Mouse (Mus musculus): Measurements from ENCODE around the gene Thap8.
"Not testable (repeated sequence)": the region's sequence is repeated elsewhere in the genome, so short reads cannot be mapped to it uniquely, and the experiment has no call there.

The Thap8 gene

DNA sequence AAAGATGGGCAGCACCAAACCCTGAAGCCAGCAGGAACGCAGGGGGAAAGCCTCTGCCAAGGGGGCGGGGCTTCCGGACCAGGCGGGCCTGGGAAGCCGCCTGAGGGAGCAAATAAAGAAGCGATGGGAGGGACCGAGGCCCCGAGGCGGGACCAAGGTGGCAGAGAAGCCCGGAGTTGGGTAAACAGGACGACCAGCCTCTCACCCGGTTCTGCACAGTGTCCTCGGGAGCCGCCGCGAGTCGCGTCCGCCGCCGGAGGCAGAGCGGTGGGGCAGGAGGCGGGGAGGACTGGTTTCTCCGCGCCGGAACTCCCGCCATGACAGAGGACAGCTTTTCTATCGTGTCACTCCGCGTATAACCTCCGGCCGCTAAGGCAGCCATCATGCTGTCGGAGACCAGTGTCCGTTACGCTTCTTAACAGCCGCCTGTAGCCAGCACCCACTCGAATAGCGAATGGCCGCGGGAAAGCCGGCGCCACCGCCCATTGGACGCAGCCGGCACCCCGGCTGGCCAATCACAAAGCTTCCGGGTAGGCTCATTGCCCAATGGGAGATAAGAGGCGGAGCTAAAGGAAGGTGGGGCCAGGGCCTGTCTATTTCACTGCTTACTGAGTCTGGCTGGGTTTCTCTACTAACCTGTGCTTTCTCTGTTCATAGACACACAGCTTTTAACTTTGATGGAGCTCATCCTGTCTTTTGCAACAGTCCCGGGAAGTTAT is at the start of gene Thap8, which contains the start of gene Wdr62:
Thap8 (plus strand) TSS at position 144 of the 719 bp plus-strand sequence.
Wdr62 (minus strand) TSS at position 469 of the 719 bp plus-strand sequence.
- DNase-seq (ENCODE audit: low read depth, low spot score), result peak; percentile 90

DNA sequence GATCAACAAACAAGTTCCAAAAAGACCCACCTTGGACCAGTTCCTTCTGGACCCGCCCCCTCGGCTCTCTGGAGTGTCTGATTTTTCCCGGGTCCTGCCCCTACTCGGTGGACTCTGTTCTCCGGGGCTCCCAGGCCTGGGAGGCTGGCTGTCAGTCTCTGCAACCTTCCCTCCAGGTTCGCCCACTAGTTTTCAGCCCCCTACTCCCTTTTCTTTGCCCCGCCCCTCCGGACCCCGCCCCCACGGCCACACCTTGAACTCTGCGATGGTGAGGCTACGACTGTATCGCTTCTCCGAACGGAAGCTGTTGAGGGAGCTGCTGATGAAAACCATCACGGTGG is 48.6 kb upstream of the Thap8 start:
- no peak for DNase-seq (ENCODE audit: low read depth, low spot score)

DNA sequence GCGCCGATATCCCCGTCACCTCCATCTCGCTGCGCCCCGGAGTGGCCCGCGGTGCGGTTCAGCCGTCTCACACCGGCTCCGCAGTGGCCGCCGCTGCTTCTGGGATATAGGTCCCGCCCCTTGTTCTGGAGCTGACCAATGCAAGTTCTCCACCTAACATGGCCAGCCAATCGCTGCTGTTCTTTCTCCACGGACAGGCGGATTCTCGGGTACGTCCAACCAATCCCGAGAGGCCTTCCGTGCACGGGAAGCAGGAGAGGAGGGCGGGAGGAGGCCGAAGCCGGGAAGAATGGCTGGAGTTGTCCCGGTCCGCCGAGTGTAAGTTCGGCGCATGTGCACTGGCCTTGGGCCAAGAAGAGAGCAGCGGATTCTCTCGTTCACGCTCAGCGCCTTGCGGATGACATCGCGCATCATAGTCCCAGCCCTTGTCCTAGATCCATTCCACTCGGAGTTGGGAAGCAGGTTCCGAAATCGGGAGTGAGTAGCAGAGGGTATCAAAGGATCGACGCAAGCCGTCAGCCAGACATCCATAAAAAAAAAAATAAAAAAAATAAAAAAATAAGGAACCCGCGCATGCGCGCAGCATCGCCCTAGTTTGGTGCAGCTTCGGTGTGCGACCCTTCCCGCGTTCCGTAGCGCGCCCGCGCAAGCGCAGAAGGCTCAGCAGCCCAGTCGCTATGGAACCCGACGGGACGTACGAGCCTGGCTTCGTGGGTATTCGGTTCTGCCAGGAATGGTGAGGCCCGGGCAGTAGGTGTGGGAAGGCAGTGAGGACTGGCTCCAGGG is 48.0 kb upstream of the Thap8 start, which contains the start of the genes Polr2i and Tbcb:
Polr2i (plus strand) TSS at position 280 of the 786 bp plus-strand sequence.
Tbcb (minus strand) TSS at position 604 of the 786 bp plus-strand sequence.
- DNase-seq (ENCODE audit: low read depth, low spot score), result peak; percentile 97

DNA sequence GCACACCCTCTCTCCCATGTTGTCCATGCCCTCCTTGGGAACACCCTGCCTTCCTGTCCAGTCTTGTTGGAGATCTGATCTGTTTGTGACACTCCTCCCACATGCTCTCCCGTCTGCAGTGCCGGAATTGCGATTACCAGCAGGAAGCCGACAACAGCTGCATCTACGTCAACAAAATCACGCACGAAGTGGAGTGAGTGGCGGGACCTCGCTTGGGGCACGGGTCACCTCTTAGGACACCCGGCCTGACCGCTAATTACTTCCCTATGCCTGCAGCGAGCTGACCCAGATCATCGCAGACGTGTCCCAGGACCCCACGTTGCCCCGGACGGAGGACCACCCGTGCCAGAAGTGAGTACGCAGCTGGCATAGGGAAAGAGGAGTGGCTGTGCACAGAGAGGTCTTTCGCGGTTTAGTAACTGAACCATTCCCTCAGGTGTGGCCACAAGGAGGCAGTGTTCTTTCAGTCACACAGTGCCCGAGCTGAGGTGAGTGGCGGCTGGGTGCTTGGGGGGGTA is 47.2 kb upstream of the Thap8 start:
- DNase-seq (ENCODE audit: low read depth, low spot score), result peak; percentile 46

DNA sequence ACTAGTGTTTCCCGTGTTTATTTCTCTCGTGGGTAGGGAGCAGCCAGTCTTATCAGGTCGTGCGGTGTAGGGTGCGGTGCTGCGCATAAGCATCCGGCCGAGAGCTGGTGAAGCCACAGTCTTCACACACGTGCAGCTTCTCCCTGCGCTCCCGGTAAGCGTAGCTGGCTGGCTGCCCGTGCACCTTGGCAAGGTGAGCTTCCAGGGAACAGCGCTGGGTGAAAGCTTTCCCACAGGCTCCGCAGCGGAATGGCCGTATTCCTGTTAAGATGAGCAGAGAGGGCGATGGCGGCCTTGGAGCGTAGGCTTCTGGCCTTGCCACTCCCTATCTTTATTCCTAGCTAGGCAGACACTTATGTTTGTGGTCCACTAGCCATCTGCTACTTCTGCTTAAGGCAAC is 46.5 kb upstream of the Thap8 start:
- no peak for DNase-seq (ENCODE audit: low read depth, low spot score)

DNA sequence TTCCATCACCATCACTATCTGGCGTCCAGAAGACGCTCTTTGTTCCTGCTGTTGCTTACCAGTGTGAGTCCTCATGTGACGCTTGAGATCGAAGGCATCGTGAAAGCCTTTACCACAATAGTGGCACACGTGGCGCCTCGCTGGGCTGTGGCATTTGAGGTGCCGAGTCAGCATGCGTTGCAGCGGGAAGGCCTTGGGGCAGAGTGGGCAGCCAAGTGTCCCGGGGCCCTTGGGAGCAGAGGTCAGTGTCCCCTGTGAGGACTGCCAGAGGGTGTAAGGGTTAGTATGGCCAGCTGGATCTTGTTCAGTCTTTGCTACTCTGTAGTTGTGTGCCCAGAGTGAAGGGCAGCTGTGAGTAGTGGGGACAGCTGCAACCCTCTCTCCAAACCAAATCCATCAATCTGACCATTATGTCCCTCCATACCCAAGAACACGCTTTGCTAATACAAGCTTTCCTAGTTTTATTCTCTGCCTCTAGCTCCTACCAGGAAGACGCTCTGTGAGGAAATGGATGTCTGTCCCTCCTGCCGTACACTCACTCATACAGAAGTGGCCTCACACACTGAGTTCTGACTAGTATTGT is 45.5 kb upstream of the Thap8 start:
- no peak for DNase-seq (ENCODE audit: low read depth, low spot score)

DNA sequence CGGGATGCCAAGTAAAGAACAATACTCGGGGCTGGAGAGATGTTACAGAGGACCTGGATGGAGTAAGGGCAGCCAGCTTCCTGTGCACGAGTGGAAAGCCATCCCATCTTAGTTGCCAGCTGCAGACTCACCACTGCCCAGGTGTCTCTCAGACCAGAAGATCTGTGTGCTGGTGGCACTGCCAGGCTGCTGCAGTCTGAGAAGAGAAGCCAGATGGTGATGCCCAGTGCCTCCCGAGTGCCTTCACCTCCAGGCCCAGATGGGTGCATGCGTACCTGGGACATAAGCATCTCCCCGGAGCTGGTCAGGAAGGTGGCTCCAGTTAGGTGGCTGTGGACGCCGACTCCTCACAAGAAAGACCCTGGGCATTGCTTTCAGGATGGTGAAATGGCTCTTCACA is 44.8 kb upstream of the Thap8 start:
- DNase-seq (ENCODE audit: low read depth, low spot score), result no peak

DNA sequence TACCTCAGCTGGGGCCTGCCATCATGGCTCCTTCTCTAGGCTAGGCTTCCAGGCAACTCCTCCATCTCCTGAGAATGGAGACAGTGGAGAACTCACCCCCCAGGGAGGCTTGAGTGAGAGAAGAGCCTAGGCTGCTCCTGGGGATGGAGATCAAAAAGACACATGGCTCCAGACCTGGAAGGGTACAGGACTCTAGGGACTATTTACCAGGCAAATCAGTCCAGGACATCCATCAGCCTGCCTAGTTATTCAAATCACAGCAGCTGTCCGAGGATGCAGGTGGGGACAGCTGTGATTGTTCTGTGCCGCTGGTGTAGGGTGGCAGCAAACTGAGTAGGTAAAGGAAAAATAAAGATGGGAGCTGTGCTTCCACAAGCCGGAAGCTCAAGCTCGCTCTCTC is 44.3 kb upstream of the Thap8 start, which contains the start of gene Ovol3:
Ovol3 (minus strand) TSS at position 101 of the 400 bp plus-strand sequence.
- no peak for DNase-seq (ENCODE audit: low read depth, low spot score)

DNA sequence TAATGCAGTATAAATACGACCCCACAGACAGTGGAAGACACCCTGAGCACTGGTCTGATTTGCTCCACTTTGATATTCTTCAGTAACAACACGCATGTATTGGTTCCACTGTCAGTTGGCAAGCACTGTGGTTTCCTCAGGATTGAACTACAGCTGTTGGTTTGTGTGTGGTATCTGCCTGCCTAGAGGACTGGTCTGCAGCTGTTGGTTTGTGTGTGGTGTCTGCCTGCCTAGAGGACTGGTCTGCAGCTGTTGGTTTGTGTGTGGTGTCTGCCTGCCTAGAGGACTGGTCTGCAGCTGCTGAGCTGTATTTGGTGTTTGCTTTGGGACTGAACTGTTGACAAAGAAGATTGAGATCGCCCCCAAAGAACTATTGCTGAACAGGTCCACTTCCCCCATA is 42.5 kb upstream of the Thap8 start:
- DNase-seq (ENCODE audit: low read depth, low spot score), result not testable (repeated sequence)

DNA sequence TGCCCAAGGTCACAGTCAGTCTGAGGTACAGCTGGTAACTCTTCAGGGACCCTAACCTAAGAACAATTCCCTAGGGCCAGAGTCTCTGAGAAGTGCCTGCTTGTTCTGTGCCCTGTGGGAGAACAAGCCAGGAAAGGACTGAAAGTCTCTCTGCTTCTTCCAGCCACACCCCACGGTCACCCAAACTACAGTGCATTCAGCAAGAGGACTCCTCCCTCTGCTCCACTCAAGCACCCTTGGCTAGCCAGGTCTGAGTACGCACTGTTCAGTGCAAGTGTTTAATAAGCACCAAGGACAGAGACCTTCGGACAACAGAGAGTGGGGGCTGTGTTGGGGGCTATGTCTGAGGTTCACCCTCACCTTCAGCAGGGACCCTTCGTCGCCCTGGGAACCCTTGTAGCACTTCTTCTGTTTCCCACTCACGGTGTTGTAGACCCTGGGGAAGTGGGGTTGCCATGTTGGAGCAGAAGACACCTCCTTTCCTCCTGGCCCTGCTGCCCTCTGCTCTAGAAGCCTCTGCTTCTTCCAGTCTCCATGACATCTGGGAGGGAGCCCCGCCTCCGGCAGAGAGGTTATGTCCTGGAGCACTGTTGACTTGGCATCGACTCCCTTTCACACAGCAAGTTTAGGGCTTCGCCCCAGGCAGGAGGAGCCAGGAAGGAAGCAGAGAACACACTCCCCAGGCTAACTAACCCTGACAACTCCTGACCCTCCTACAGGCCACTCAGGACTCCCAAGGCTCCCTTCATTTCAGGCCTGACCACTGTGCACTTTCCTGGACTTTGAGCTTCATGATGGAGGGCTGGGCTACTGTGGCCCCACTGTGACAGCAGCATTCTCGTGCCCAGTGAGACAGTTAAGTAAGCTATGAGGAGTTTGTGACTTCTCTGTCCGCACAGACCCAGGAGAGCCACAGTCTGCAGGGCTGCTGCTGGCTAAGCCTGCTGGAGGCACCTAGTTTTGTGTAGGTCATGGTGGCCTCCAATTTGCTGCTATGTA is 27.6 kb upstream of the Thap8 start:
- DNase-seq (ENCODE audit: low read depth, low spot score), result no peak

DNA sequence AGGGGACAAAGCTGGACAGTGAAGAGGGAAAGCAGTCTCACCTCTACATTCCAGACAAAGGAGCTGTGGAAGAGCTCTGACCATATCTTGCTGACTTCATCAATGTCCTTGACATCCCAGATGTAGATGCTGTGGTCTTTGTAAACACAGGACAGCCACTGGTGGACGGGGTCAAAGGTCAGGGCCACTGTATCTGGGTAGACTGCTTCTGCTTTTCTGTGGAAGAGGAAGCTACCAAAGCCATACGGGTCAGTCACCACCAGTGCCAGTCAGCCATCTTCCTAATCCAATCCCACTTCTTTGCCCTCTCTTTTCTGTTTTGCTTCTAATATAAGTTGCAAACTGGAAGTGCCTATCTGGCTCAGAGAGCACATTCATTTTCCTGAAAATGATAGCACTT is 14.9 kb upstream of the Thap8 start:
- no peak for DNase-seq (ENCODE audit: low read depth, low spot score)

DNA sequence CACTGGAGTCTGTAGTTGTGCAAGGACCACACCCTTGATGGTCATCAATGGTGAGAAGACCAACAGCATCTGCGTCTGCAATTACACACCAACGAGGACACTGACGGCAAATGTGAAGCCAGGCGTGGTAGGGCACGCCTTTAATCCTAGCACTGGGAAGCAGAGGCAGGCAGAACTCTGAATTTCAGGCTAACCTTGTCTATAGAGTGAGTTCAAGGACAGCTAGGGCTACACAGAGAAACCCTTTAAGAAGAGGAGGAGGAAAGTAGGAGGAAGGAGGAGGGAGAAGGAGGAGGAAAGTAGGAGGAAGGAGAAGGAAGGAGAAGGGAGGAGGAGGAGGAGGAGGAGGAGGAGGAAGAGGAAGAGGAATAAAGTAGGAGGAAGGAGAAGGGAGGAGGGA is 14.4 kb upstream of the Thap8 start:
- no peak for DNase-seq (ENCODE audit: low read depth, low spot score)

DNA sequence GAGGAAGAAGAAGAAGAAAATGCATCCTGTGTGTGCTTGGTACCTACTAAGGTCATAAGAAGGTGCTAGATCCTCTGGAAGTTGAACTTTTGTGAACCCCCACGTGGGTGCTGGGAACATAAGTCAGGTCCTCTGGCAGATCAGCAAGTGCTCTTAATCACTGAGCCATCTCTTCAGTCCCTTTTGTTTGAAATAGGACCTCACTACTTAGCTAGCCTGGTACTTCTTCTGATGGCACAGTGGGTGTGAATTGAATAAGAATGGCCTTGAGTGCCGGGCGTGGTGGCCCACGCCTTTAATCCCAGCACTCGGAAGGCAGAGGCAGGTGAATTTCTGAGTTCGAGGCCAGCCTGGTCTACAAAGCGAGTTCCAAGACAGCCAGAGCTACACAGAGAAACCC is 14.0 kb upstream of the Thap8 start:
- DNase-seq (ENCODE audit: low read depth, low spot score), result no peak

DNA sequence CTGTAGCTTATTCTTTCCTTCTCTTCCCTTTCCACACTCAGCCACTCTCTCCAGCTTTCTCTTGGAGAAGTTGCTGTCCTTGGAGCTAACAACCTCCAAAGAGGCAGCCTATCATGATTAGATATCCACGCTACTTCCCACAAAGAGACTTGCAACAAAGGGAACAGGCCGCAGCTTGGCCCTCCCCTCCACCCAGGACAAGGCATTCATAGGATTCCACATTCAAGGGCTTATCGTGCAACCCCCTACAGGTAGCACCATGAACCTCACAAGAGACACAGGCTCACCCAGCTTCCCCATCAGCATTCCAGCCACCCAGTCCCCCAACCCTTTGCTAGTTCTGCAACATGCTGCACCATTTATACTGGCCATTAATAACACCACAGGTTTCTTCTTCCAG is 13.1 kb upstream of the Thap8 start:
- DNase-seq (ENCODE audit: low read depth, low spot score), result no peak

DNA sequence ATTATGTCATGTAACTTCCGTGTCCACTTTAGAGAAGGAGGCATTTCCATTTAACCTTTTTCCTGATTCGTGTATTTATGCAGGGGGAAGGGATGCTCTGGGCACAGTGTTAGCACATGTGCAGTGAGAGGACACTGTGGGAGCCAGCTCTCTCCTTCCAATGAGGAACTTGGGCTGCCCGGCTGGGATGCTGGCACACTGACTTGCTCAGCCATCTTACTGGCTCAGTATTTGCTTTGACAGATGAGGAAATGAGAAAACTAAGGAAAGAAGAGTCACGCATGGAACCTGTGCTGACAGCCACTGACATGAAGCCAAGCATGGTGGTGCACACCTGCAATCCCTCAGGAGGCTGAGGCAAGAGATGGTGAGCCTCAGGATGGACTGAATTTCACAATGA is 10.3 kb upstream of the Thap8 start:
- no peak for DNase-seq (ENCODE audit: low read depth, low spot score)

DNA sequence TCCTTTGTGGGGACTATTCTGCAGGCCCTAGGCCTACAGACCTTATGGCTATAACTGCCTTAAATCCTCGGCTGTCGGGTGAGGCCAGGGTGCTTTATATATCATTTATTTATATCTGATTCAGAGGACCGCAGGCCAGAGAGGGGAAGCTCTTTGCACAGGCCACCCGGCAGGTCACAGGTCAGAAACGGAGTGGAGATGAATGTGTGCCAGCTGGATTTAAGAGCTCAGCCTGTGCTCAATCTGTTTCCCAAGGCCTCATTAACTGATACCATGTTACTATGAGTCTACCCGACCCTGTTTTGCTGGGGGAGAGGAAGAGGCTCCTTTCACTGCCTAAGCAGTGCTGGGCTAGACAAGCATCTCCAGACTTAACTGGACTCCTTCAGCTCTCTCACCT is 5.5 kb upstream of the Thap8 start:
- DNase-seq (ENCODE audit: low read depth, low spot score), result no peak

DNA sequence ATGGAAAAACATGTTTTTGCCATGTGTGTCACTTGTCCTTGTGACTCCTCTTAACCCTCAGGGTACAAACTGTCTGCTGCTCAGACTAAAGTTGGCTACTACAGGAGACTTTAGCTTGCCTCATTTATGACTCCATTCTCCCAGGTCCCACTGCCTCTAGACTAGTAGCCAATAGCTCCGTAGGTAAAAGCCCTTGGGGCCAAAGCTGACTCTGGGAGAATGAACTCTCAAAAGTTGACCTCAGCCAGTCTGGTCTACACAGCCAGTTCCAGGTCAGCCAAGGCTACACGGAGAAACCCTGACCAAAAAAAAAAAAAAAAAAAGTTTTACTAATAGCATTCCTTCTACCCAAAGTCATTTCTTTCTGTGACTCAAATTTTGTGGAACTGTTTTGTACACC is 983 bp upstream of the Thap8 start:
- no peak for DNase-seq (ENCODE audit: low read depth, low spot score)

DNA sequence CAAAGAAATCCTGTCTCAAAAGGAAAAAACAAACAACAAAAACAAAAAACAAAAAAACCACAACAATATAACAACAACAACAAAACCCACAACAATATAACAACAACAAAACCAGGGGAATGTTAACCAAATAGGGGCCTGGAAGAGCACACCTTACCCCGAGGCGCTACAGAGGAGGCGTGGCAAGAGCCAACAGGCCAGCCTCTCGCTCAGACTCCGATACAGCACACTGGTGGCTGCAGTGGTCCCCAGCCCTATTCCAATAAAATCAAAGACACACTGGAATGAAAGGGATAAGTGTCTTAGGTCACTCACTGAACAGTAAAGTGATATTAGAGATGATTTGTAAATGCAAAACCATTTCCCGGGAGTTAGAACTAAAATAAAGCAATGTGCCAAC is 358 bp upstream of the Thap8 start:
- no peak for DNase-seq (ENCODE audit: low read depth, low spot score)

DNA sequence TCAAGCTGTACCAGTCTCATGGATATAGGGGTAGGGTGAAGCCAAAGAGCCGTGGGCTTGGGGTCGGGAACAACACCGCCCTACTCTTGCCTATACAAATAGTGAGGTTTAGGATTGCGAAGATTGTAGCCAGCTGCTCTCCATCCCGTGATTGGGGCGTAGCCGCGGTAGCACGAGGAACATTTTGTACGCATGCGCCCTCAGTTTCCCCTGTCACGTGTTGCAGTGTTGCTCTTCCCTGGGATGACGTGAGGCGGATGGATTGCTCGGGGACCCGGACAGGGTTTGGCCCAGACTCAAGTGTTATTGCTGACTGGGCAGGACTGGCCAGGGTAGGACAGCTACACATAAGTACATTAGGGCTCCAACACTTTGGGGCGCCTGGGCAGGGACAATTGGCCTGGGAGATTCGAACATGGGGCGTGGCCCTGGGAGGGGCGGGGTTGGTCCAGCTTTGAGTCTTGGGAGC is 810 bp downstream of the Thap8 start:
- peak; percentile 73 for DNase-seq (ENCODE audit: low read depth, low spot score)

DNA sequence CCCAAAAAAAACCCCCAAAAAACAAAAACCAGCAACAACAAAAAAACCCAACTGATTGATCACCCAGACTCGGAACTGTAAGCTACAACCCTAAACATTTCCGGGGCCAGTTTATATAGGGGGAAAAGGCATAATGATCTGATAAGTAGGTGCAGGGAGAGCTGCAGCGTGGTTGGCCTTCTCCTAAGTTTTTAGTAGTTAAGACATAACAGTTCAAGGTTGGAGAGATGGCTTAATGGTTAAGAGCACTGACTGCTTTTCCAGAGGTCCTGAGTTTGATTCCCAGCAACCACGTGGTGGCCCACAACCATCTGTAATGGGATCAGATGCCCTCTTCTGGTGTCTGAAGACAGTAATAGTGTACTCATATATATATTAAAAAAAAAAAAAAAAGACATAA is 1.6 kb downstream of the Thap8 start:
- no peak for DNase-seq (ENCODE audit: low read depth, low spot score)

DNA sequence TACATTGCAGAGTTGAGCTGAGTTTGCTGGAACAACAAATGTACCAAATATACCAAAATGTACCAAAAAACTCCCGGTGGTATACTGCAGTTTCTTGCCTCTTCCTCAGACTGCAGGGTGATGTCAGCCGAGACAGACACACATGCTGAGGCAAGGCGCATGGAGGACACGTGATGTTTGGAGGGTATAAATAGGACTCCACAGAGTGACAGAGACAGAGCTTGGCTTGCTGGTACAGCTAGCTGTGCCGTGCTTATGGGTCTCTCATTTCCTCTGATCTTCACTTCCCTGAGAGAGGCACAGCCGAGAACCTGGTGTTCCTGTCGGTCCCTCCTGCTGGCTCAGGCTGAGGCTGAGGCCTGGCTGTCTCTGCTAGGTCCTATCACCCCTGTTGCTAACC is 2.8 kb downstream of the Thap8 start:
- DNase-seq (ENCODE audit: low read depth, low spot score), result no peak
